Mouse (Mus musculus) midbrain, embryonic 11.5 days (tissue): Measurements from ENCODE around the gene Lin54. TPM values are rescaled to one million over a fixed set of nuclear protein-coding genes. Genes with fewer than 3 reads are reported as not detected.

Experiments
- microRNA-seq: library from miRNA; unstranded; fragments of <30 nt; microRNA quantifications from one replicate; pipeline ENCODE4, GENCODE M21; 2017
- polyA plus RNA-seq: library from polyadenylated mRNA; unstranded; fragments of >200 nt; fragmentation: Nextera tagmentation; extraction: Ambion mirVana; gene quantifications from 2 replicates; pipeline ENCODE4 v1.2.1, GENCODE M21; 2014

Gene Lin54
- polyA plus RNA-seq, 1 experiment from 2014 or later, result 18.7 TPM

Small RNAs within 50 kb of the gene (microRNA-seq; reads per million reads assigned to microRNA genes)
- gene Gm23222, result not detected

Other genes with a start within 250 kb of the Lin54 start
- 92.2 and 100 TPM in 2 replicates for gene Sec31a, start 84.4 kb downstream of the Lin54 start, polyA plus RNA-seq
- 242 and 251 TPM in 2 replicates for gene Cops4, start 17.7 kb upstream of the Lin54 start, polyA plus RNA-seq
- 1.4 and 1.7 TPM in 2 replicates for gene Plac8, start 71.6 kb upstream of the Lin54 start, polyA plus RNA-seq
- 50.8 and 59.4 TPM in 2 replicates for gene Coq2, start 174.5 kb upstream of the Lin54 start, polyA plus RNA-seq
- 1.2 and 1.3 TPM in 2 replicates for gene Hpse, start 219.1 kb upstream of the Lin54 start, polyA plus RNA-seq